Mouse (Mus musculus) adrenal gland, postnatal 25 days (tissue): ENCODE results near the gene Snrpd2. TPM values are rescaled to one million over a fixed set of nuclear protein-coding genes. Genes with fewer than 3 reads are reported as not detected.
"Not testable (repeated sequence)": the region's sequence is repeated elsewhere in the genome, so short reads cannot be mapped to it uniquely, and the experiment has no call there.

Experiments
- DNase-seq: peaks from one replicate; pipeline ENCODE4 v3.0.0; 2021; ENCODE audit warnings: mixed read lengths
- total RNA-seq: library from RNA; stranded (reverse); gene quantifications from 2 replicates; pipeline ENCODE4 v1.2.3, GENCODE M21; 2021

Gene Snrpd2
- total RNA-seq, 1 experiment from 2014 or later = 99.0 TPM

DNA sequence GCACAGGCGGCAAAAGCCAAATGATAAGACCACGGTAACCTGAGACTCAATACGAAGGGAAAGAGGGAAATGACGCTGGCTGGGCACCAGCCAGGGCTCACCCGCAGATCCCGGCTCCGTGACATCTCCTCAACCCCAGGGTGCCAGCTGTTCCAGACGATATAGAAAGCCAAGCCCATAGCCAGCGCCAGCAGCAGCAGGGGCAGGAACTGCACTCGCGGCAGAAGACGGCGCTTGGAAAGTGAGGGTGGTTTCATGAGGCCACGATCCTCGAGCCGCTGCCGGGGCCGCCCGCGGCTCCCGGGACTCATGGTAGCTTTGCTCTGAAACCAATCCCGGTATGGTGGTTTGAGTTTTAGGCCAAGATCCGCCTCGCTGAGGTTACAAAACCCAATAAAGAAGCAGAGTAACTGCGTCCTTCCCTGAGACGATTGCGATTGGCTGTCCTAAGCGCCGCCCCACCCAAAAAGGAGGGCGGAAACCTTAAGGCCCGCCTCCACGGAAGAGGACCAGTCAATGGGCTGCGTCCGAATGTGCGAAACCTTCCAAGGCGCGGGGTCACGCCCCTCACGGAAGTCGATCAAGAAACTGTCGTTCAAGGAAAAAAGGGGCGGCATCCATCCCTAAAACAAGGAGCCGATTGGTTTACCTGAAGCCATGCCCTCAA lies 514 bp upstream of the Snrpd2 start, which contains the start of gene Qpctl:
TSS of gene Qpctl (minus strand) at position 417 of the 667 bp plus-strand sequence.
- peak; percentile 95 for DNase-seq

- DNase-seq = not testable (repeated sequence)
Observed at GRCm38 (mm10) chr7:19151121-19151520, 1.6 kb downstream of the Snrpd2 start.

DNA sequence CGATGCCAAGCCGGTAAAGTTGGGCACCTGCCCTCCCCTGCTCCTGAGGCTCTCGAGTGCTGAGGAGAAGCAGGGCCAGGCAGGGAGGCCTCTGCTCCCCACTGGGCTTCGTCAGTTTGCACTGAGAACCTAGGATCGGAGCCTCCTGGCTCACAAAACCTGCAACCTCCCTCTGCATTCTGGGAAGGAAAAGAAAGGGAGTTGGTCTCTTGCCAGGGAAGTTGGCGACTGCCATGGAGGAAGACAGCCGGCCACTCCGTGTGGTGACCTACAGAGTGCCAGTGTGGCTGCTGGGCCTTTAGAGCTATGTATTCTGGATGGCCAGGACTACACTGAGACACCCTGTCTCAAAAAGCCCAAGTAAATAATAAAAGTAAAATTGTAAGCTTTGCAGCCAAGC lies 5.3 kb downstream of the Snrpd2 start:
- no peak for DNase-seq

GRCm38 (mm10) chr7:19155825-19156475 lies 6.4 kb downstream of the Snrpd2 start:
- DNase-seq = peak; percentile 51

DNA sequence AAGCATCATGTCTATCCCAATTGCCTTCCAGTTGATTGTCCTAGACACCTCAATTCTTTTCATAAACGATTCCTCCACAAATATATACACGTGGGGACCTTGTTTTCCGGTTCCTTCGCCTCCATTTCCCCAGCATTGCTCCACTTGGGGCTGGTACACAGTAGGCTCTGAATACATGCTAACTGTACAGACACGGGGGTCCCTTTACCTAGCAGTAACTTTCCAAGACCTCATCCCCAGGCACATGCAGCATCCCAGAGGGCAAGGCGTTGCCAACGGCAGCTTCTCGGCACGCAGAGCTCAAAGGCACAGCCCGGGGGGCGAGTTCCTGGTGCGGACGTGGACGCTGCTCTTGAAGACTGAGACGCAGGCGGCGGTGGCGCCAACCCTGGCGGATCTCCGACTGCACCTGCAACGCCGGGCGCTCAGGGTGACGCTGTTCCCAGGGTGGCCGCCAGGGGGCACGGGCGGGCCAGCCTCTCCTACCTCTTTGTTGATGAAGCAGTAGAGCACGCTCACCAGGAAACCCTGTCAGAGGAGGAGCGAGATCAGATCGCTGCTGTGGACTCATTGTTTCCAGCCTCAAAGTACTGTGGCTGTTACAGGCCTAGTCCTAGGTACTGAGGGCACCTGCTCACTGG lies 7.8 kb downstream of the Snrpd2 start:
- DNase-seq = peak; percentile 93

DNA sequence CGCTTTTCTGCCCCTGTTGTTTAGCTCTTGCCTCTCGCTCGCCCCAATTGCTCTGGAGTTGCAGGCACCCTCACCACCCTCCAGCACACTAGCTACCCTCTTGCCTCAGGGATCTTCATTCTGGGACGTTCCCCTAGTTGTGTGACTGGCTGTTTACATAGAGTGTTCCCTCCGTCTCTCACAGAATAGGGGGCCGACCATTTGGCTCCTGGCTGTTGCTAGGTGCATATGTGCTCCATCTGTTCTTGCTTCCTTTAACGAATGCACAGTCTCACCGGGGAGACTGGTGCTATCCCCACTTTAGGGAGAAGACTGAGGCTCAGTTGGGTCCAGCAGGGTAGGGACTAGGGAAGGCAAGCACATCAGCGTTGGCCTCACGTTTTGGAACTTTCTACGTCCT lies 9.1 kb downstream of the Snrpd2 start:
- no peak for DNase-seq

- DNase-seq = no peak
Observed at GRCm38 (mm10) chr7:19159411-19159810, 9.9 kb downstream of the Snrpd2 start.

- no peak for DNase-seq
Observed at GRCm38 (mm10) chr7:19160115-19160514, 10.6 kb downstream of the Snrpd2 start.

DNA sequence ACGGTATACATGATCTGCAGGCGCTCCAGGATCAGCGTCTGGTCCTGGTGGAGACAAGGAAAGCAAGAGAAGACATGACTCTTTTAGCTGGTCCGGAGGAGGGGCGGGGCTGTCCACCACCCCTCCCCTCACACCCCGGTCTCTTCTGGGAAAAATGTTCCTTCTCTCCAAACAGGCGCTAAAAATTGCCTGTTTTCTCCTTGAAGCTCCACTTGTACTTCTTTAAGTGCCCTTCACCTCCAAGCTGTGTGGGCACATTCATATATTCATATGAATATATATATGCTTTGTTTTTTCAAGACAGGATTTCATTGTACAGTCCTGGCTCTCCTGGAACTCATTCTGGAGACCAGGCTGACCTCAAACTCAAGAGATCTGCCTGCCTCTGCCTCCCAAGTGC lies 13.4 kb downstream of the Snrpd2 start:
- DNase-seq = no peak

- DNase-seq = no peak
Observed at GRCm38 (mm10) chr7:19163752-19164151, 14.2 kb downstream of the Snrpd2 start.

DNA sequence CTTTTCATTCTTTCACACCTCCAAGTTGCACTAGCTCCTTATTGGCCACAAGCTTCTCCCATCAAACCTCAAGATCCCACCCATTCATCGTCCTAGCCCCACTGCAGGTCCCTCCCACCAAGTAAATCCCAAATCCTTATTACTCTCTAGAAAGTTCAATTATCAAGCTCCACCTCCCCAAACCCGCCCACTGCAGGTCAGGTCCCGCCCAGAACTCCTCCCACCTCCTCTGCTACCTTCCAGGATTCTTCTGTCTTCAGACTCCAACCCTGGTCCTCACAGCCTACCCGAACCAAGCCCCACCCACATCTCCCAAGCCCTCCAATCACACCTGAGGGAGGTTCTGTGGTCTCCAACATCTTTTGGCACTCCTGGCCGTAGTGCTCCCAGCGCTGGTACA lies 14.7 kb downstream of the Snrpd2 start:
- no peak for DNase-seq

DNA sequence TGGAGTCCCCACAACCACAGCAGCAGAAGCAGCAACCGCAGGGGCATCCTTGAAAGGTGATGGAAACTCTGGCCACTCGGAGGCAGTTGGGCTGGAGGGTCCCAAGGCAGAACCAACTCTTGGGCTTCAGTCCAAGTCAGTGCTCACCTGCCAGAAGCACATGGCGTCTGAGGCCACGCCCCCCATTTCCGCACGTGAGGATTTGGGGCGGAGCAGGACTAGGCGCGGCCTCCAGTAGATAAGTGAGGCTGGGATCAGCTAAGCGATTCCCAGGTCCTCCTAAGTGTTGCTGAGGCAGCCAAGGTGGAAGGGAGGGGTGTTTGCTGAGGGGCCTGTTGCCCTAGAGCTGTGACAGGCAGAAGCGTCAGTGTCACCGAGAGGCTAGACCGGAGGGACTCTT lies 15.5 kb downstream of the Snrpd2 start:
- DNase-seq = no peak

DNA sequence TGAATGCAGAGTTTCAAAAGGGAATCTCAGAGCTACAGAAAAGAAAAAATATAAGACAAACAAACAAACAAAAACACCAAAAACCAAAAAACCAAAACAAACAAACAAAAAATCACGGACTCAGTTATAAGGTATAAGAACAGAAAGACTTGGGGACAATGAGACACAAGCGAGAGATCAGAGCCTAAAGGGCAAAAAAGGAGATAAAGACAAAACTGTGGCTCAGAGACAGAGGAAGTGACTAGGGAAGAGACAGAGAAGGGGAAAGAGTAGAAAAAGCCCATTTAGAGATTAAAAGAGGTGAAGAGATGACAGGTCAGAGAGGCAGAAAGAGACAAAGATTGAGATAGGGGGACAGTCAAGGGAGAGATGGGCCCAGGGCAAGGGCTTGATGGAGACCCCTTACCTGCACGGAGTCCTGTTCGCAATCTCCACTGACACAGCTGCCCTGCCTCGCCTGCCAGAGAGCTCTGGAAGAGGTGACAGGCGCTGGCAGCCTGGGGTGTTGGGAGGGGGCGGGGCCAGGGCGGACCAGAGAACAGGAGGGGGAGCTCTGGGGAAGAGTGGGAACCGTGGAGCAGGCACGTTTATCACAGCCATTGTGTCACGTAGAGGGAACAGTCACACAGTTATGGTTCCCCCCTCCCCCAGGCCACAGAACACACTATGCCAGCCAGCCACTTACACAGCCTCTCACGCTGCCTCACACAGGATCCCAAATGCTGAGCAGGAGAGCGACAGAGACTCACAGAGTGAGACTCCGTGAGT lies 16.3 kb downstream of the Snrpd2 start, which contains the start of gene Gipr:
TSS of gene Gipr (minus strand) at position 472 of the 768 bp plus-strand sequence.
- DNase-seq = no peak

GRCm38 (mm10) chr7:19166990-19167389 lies 17.5 kb downstream of the Snrpd2 start:
- DNase-seq = no peak

- no peak for DNase-seq
Observed at GRCm38 (mm10) chr7:19169506-19169905, 20.0 kb downstream of the Snrpd2 start.

DNA sequence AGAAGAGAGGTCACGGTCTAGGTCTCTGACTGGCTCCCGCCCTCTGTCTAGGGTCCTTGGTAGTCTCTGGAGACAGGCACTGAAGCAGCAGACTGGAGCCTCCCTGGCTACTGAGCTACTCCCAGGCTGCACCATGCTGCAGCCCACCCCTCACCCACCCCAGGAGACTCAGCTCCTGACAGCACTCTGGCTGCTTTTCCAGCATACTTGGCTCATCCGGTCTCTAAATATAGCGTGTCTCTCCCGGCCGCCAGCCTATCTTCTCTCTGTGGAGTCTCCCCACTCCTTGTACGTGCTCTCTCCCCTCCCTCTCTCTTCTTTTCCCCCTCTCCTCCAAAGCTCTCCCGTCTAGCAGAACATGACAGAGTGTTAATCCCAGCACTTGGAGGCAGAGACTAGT lies 20.6 kb downstream of the Snrpd2 start:
- DNase-seq = no peak

- DNase-seq = no peak
Observed at GRCm38 (mm10) chr7:19171831-19172230, 22.3 kb downstream of the Snrpd2 start.

DNA sequence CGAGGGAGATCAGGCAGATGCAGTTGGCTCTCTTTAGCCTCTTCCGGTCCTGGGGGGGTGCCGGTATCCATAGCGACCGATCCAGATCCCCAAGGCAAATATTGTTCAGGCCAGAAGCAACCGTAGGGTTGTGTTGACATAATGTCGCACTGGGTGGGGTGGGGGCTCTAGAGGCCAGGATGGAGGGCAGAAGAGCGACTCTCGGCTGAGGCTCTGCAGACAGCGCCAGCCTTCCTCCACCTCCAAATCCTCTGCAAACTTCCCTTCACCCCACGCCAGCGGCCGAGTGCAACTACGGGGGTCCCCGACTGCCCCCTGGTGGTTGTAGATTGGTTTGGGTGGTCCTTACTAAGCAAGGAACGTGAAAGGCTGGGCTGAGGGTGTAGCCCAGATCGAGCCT lies 23.4 kb downstream of the Snrpd2 start:
- DNase-seq = peak; percentile 82

DNA sequence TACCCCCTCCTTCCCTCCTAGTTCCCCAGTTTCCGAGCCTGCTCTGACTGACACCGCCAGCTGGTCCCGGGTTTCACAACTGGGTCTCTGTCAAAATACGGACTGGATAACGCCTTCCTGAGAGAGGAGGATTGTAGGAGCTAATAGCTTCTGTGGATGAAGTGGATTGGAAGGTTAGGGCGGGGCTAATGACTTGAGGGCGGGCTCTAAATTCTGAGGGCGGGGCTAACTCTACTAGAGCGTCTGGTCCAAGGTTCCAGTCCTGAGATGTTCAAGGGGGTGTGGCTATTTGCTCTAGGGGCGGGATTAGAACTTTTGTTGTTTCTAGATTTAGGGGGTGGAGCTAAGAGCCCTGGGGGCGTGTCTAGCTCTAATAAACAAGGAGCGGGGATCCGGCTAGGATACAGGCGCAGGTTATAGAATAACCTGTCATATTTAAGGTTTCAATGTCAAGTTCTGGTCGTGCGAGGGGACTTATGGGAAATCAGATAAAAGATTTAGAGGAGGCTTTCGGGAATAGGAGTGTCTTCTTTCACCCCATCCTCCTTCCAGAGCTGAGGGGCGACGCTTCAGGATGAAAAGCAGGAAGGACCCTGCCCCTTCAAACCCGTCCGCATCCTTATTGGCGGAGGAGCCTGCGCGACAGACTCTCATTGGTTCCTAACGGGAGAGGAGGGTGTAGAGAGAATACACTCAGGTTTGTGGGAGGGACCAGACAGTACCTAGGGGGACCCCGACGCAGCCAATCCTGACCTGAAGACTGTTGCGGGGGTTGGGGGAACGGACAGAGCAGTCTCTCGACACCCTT lies 26.4 kb downstream of the Snrpd2 start, which contains the start of gene Eml2:
TSS of gene Eml2 (plus strand) at position 714 of the 808 bp plus-strand sequence.
- DNase-seq = no peak

GRCm38 (mm10) chr7:19176516-19176947 lies 27.0 kb downstream of the Snrpd2 start:
- no peak for DNase-seq

- no peak for DNase-seq
Observed at GRCm38 (mm10) chr7:19177216-19177615, 27.7 kb downstream of the Snrpd2 start.

DNA sequence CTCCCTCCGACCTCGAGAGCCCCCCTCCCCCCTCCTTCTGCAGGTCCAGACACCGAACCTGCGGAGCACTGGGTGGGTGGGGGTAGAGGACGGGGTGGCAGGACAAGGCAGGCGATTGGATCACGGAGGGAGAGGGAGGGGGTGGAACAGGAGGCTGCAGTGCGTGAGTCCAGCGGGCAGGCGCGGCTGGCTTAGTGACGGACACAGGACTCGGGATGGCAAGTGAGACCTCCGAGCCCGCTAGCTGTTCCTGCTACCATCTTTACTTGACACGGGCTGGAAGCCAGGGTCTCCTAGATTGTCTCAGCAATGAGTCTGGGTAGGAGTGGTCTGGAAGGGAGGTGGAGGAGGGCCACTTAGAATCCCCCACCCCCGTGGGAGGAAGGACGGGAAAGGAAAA lies 28.5 kb downstream of the Snrpd2 start:
- DNase-seq = no peak
